Mouse (Mus musculus): ENCODE results near the gene Atxn7l3.
"Not testable (repeated sequence)": the region's sequence is repeated elsewhere in the genome, so short reads cannot be mapped to it uniquely, and the experiment has no call there.

The Atxn7l3 gene

GRCm38 (mm10) chr11:102295598-102296471 lies 596 bp downstream of the Atxn7l3 start:
- DNase-seq (ENCODE audit: extremely low spot score, low read depth, low spot score): no peak

GRCm38 (mm10) chr11:102294887-102295597 lies 1.4 kb downstream of the Atxn7l3 start:
- no peak for DNase-seq (ENCODE audit: extremely low spot score, low read depth, low spot score)

- no peak for DNase-seq (ENCODE audit: extremely low spot score, low read depth, low spot score)
Measured at GRCm38 (mm10) chr11:102294416-102294815, 2.0 kb downstream of the Atxn7l3 start.

GRCm38 (mm10) chr11:102293971-102294370 lies 2.5 kb downstream of the Atxn7l3 start:
- no peak for DNase-seq (ENCODE audit: extremely low spot score, low read depth, low spot score)

GRCm38 (mm10) chr11:102291051-102291535 lies 5.3 kb downstream of the Atxn7l3 start:
- DNase-seq (ENCODE audit: extremely low spot score, low read depth, low spot score): no peak

- no peak for DNase-seq (ENCODE audit: extremely low spot score, low read depth, low spot score)
Measured at GRCm38 (mm10) chr11:102290141-102290540, 6.3 kb downstream of the Atxn7l3 start.

- DNase-seq (ENCODE audit: extremely low spot score, low read depth, low spot score): no peak
Measured at GRCm38 (mm10) chr11:102289511-102290100, 6.8 kb downstream of the Atxn7l3 start.

- no peak for DNase-seq (ENCODE audit: extremely low spot score, low read depth, low spot score)
Measured at GRCm38 (mm10) chr11:102288913-102289312, 7.5 kb downstream of the Atxn7l3 start.

GRCm38 (mm10) chr11:102288027-102288804 lies 8.2 kb downstream of the Atxn7l3 start:
- no peak for DNase-seq (ENCODE audit: extremely low spot score, low read depth, low spot score)

GRCm38 (mm10) chr11:102287485-102287884 lies 8.9 kb downstream of the Atxn7l3 start:
- DNase-seq (ENCODE audit: extremely low spot score, low read depth, low spot score): no peak

GRCm38 (mm10) chr11:102285095-102285834 lies 11.2 kb downstream of the Atxn7l3 start:
- no peak for DNase-seq (ENCODE audit: extremely low spot score, low read depth, low spot score)

GRCm38 (mm10) chr11:102284501-102285094 lies 11.8 kb downstream of the Atxn7l3 start, which contains the start of gene Tmub2:
Tmub2 (plus strand) TSS chr11:102284931.
- peak; percentile 99 for DNase-seq (ENCODE audit: extremely low spot score, low read depth, low spot score)

GRCm38 (mm10) chr11:102283922-102284321 lies 12.5 kb downstream of the Atxn7l3 start:
- DNase-seq (ENCODE audit: extremely low spot score, low read depth, low spot score): no peak

- DNase-seq (ENCODE audit: extremely low spot score, low read depth, low spot score): not testable (repeated sequence)
Measured at GRCm38 (mm10) chr11:102280267-102280666, 16.2 kb downstream of the Atxn7l3 start.

- no peak for DNase-seq (ENCODE audit: extremely low spot score, low read depth, low spot score)
Measured at GRCm38 (mm10) chr11:102279595-102279994, 16.8 kb downstream of the Atxn7l3 start.

GRCm38 (mm10) chr11:102277754-102278153 lies 18.7 kb downstream of the Atxn7l3 start:
- DNase-seq (ENCODE audit: extremely low spot score, low read depth, low spot score): no peak

- DNase-seq (ENCODE audit: extremely low spot score, low read depth, low spot score): no peak
Measured at GRCm38 (mm10) chr11:102276411-102276915, 20.0 kb downstream of the Atxn7l3 start.

- DNase-seq (ENCODE audit: extremely low spot score, low read depth, low spot score): no peak
Measured at GRCm38 (mm10) chr11:102268520-102269244, 27.7 kb downstream of the Atxn7l3 start, which contains the start of gene Asb16. Asb16 (plus strand) TSS chr11:102268743.

- DNase-seq (ENCODE audit: extremely low spot score, low read depth, low spot score): no peak
Measured at GRCm38 (mm10) chr11:102267480-102267879, 29.0 kb downstream of the Atxn7l3 start.
